Mouse (Mus musculus) embryonic facial prominence, embryonic 13.5 days (tissue): ENCODE data around the gene Nnat. TPM values are rescaled to one million over a fixed set of nuclear protein-coding genes. Genes with fewer than 3 reads are reported as not detected.
"Not testable (repeated sequence)": the region's sequence is repeated elsewhere in the genome, so short reads cannot be mapped to it uniquely, and the experiment has no call there.

Experiments
- ATAC-seq: fragments of 200-750 bp; cut with Nextera tagmentation; 2 replicates; pipeline ENCODE4 v1.8.0; 2017; ENCODE audit warnings: low read depth; ENCODE audit not compliant: insufficient number of reproducible peaks, insufficient read depth, low FRiP score, low TSS enrichment
- H3K27ac ChIP-seq: fragments of 300-500 bp; sonication (generic); 2 replicates; pipeline ENCODE4 v1.5.1; 2015; ENCODE audit warnings: moderate library complexity, mild to moderate bottlenecking, inconsistent platforms
- H3K27me3 ChIP-seq: fragments of 300-500 bp; sonication (generic); 2 replicates; pipeline ENCODE4 v1.6.1; 2015; ENCODE audit warnings: mild to moderate bottlenecking, inconsistent platforms
- H3K36me3 ChIP-seq: fragments of 300-500 bp; sonication (generic); 2 replicates; pipeline ENCODE4 v1.6.1; 2015; ENCODE audit warnings: mild to moderate bottlenecking, inconsistent platforms
- H3K4me1 ChIP-seq: fragments of 300-500 bp; sonication (generic); 2 replicates; pipeline ENCODE4 v1.6.1; 2015; ENCODE audit warnings: inconsistent platforms
- H3K4me2 ChIP-seq: fragments of 300-500 bp; sonication (generic); 2 replicates; pipeline ENCODE4 v1.6.1; 2015; ENCODE audit warnings: moderate library complexity, mild to moderate bottlenecking, inconsistent platforms
- H3K4me3 ChIP-seq: fragments of 300-500 bp; sonication (generic); 2 replicates; pipeline ENCODE4 v1.5.1; 2015; ENCODE audit warnings: mild to moderate bottlenecking, inconsistent platforms
- H3K9ac ChIP-seq: fragments of 300-500 bp; sonication (generic); 2 replicates; pipeline ENCODE4 v1.6.1; 2015; ENCODE audit warnings: mild to moderate bottlenecking, inconsistent platforms
- H3K9me3 ChIP-seq: fragments of 300-500 bp; sonication (generic); 2 replicates; pipeline ENCODE4 v1.6.1; 2016; ENCODE audit warnings: inconsistent platforms
- WGBS: fragments of 180-500 bp; shearing (Covaris S2); methylation state at CpG from one replicate; pipeline ENCODE4 v1.1.7; 2015; ENCODE audit warnings: mixed read lengths; 5-methylcytosine and 5-hydroxymethylcytosine counted together
- polyA plus RNA-seq: library from polyadenylated mRNA; unstranded; fragments of >200 nt; fragmentation: Nextera tagmentation; extraction: Ambion mirVana; gene quantifications from 2 replicates; pipeline ENCODE4 v1.2.1, GENCODE M21; 2015

Nnat gene
- polyA plus RNA-seq, 1 experiment from 2014 or later: 923 TPM

DNA sequence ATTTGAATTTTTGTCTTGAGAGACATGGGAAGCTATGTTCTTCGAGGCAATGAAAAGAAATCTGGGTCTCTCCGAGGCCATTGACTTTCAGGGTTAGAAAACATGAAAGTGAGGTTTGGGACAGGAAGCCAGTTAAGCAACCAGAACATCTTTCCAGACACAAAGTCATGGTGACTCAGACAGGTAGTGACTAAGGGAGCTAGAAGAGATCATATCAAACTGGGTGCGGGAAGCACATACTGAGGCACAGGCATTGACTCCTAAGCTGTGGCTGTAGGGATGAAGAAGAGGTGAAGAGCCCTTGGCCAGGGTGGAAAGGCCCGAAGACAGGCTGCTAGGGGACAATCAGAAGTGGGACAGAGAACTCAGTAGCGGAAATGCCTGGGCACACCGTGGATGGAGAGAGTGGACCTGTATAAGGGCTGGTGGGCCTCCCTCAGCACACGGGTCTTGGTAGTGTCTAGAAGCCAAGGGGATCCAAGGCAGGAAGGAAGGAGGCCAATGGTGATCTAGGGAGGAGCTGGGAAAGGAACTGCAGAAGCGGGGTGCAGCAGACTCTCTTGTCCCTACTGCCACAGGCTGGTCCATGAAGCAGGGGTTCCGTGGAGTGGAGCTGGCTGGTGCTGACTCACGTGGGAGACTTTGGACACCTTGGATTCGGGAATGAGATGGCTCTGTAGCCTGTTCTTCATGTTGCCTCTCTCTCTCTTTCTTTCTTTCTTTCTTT, 7.5 kb downstream of the Nnat start:
- Histone ChIP-seq H3K27ac (peak overlapping the region; percentile 90), H3K9ac (peak overlapping the region; percentile 97)

GRCm38 (mm10) chr2:157568881-157569280, 9.0 kb downstream of the Nnat start:
- WGBS: 34% methylated on average over 2 of the region's 2 CpGs
- no peak for ATAC-seq
- H3K27ac ChIP-seq: no peak overlapping the region
- no peak overlapping the region for H3K9ac ChIP-seq
- peaks cover 3% of the 10 kb centered on the region for H3K36me3 ChIP-seq
- H3K4me2 ChIP-seq: no peak overlapping the region
- H3K27me3 ChIP-seq: no peaks in the 10 kb centered on the region
- H3K9me3 ChIP-seq: no peaks in the 10 kb centered on the region
- H3K4me1 ChIP-seq: peaks cover 21% of the 10 kb centered on the region
- H3K4me3 ChIP-seq: no peak overlapping the region

More for the DNA sequence above, 7.5 kb downstream of the Nnat start:
- WGBS: 83% methylated on average over 11 of the region's 11 CpGs
- H3K27me3 ChIP-seq: no peaks in the 10 kb centered on the region
- H3K4me3 ChIP-seq: peak overlapping the region; percentile 96
- H3K36me3 ChIP-seq: peaks cover 17% of the 10 kb centered on the region
- peak overlapping the region; percentile 86 for H3K4me2 ChIP-seq
- H3K9me3 ChIP-seq: peaks cover 7% of the 10 kb centered on the region; the same call in 1 of the 2 replicates
- ATAC-seq: no peak
- H3K4me1 ChIP-seq: peaks cover 27% of the 10 kb centered on the region

DNA sequence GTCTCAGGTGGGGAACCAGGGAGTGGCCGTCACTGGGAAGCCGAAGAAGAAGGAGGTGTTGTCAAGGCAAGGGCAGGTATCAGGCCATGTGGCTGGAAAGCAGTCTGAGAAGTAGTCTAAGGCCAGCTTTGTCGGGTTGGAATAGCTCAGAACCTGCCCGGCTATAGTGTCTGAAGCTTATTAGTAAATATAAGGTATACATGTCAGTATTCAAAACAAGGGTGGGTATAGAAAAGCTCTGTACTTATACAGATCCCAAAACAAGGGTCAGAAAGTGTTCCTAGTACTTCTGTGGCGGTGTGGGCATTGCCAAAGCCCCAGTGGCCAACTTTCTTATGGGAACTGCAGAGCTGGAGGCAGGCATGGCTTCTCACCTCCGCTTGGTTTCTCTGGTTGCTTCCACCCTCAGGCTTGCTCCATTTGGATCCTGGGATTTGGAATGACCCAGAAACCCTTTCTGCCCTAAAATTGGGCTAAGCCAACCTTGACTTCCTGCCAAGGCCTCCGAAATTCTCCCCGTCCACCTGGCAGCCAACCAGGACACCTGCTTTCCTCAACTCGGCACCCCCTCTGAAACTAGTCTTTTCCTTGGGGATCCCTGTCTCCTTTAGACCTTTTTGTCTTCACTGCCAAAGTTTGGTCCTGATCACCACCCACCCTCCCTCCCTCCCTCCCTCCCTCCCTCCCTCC, 10.1 kb downstream of the Nnat start:
- H3K36me3 ChIP-seq: no peaks in the 10 kb centered on the region
- ATAC-seq: no peak
- H3K27ac ChIP-seq: no peak overlapping the region
- peaks cover 14% of the 10 kb centered on the region for H3K4me1 ChIP-seq
- H3K4me3 ChIP-seq: no peak overlapping the region
- no peaks in the 10 kb centered on the region for H3K27me3 ChIP-seq
- no peak overlapping the region for H3K4me2 ChIP-seq
- no peaks in the 10 kb centered on the region for H3K9me3 ChIP-seq
- no peak overlapping the region for H3K9ac ChIP-seq
- 62% methylated on average over 9 of the region's 9 CpGs for WGBS

GRCm38 (mm10) chr2:157571224-157571832, 11.4 kb downstream of the Nnat start, which contains the start of gene Blcap:
Blcap (minus strand) TSS chr2:157571274.
- no peaks in the 10 kb centered on the region for H3K36me3 ChIP-seq
- no peak within 1 kb of the TSS for H3K27ac ChIP-seq
- ATAC-seq: no peak
- no peak within 1 kb of the TSS for H3K4me2 ChIP-seq
- 6% methylated on average over 6 of the region's 6 CpGs for WGBS
- no peak within 1 kb of the TSS for H3K9ac ChIP-seq
- no peaks in the 10 kb centered on the region for H3K9me3 ChIP-seq
- H3K27me3 ChIP-seq: no peaks in the 10 kb centered on the region
- no peak within 1 kb of the TSS for H3K4me3 ChIP-seq
- peaks cover 9% of the 10 kb centered on the region for H3K4me1 ChIP-seq

DNA sequence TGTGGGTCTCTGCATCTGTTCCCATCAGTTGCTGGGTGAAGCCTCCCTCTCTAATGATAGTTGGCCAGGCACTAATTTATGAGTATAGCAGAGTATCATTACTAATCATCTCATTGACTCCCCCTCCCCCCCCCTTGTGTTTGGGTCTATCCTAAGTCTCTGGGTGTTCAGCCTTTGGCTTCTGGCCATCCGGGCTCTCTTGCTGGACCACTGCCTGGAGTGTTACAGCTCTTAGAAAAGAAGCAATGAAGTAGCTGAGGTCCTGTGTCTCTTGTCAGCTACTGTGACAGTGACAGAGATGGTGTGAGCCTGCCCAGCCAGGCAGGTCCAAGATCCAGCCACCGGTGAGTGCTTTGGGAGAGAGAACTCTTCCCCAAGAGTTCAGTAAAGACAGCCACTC, 12.9 kb downstream of the Nnat start:
- ATAC-seq: no peak
- H3K4me3 ChIP-seq: no peak overlapping the region
- no peaks in the 10 kb centered on the region for H3K36me3 ChIP-seq
- no peak overlapping the region for H3K9ac ChIP-seq
- no peaks in the 10 kb centered on the region for H3K9me3 ChIP-seq
- no peaks in the 10 kb centered on the region for H3K27me3 ChIP-seq
- no peak overlapping the region for H3K4me2 ChIP-seq
- no peak overlapping the region for H3K27ac ChIP-seq
- H3K4me1 ChIP-seq: no peaks in the 10 kb centered on the region
- 61% methylated on average over 2 of the region's 2 CpGs for WGBS

DNA sequence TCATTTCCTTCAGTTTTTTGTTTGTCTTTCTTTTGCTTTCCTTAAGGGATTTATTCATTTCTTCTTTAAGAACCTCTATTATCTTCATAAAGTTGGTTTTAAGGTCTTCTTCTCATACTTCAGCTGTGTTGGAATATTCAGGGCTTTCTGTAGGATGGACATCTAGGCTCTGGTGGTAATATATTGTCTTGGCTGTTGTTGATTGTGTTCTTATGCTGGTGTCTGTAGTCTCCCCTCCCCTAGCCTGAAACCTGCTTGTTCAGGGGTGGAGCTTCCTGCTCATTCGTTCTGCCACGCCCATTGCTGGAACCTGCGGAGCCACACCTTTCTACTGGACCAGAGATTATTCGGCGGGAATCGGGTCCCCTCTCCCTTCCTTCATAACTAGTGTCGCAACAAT, 25.5 kb downstream of the Nnat start:
- not testable (repeated sequence) for H3K27me3 ChIP-seq, ATAC-seq, H3K9ac ChIP-seq, H3K4me3 ChIP-seq, H3K4me2 ChIP-seq, H3K9me3 ChIP-seq, H3K27ac ChIP-seq, H3K36me3 ChIP-seq, H3K4me1 ChIP-seq
- WGBS: 18% methylated on average over 7 of the region's 7 CpGs

DNA sequence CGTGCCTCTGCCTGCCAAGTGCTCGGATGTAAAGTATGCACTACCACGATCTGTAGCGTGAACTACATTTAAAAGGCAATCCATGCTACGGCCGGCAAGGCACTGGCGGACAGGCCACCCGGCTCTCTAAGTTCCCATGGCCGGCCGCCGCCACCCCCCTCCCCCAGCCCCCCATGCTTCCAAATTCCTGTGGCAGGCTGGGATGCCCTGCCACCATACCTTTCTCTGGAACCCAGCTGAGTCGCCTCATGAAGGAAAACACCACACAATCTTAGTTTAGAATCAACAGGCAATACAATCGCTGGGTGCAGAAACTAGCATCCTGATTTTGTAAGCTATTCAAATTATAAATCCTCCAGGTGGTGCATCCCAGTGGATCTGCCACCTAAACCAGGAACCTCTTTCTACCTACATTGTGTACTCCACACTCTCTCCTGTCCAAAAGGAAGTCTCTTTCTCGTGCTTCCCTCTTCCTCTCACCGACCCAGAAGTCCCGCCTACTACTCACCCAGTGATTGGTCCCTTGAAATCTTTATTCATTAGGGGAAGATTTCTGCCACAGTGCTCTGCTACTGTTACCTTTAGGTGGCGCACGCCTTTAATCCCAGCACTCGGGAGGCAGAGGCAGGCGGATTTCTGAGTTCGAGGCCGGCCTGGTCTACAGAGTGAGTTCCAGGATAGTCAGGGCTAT, 37.1 kb downstream of the Nnat start:
- Histone ChIP-seq H3K27ac (no peak overlapping the region), H3K9ac (no peak overlapping the region), H3K4me3 (no peak overlapping the region), H3K4me2 (peak overlapping the region; percentile 11; the same call in 1 of the 2 replicates), H3K9me3 (no peaks in the 10 kb centered on the region), H3K4me1 (peaks cover 3% of the 10 kb centered on the region; the same call in 1 of the 2 replicates), H3K27me3 (no peaks in the 10 kb centered on the region), H3K36me3 (no peaks in the 10 kb centered on the region)
- ATAC-seq: no peak
- 67% methylated on average over 22 of the region's 22 CpGs for WGBS

- H3K4me2 ChIP-seq: no peak overlapping the region
- H3K9ac ChIP-seq: no peak overlapping the region
- no peaks in the 10 kb centered on the region for H3K36me3 ChIP-seq
- 0 out of 2 replicates have a peak, but pooled peaks cover 10% of the 10 kb centered on the region for H3K27me3 ChIP-seq
- no peak overlapping the region for H3K27ac ChIP-seq
- no peaks in the 10 kb centered on the region for H3K9me3 ChIP-seq
- 64% methylated on average over 6 of the region's 6 CpGs for WGBS
- ATAC-seq: no peak
- H3K4me3 ChIP-seq: no peak overlapping the region
- peaks cover 3% of the 10 kb centered on the region; the same call in 1 of the 2 replicates for H3K4me1 ChIP-seq
Measured at GRCm38 (mm10) chr2:157601435-157601839, 41.6 kb downstream of the Nnat start.

- no peaks in the 10 kb centered on the region for H3K36me3 ChIP-seq
- 0 out of 2 replicates have a peak, but pooled peaks cover 10% of the 10 kb centered on the region for H3K27me3 ChIP-seq
- 7% methylated on average over 18 of the region's 18 CpGs for WGBS
- ATAC-seq: no peak
- peaks cover 17% of the 10 kb centered on the region for H3K4me1 ChIP-seq
- H3K9me3 ChIP-seq: no peaks in the 10 kb centered on the region
- no peak overlapping the region for H3K27ac ChIP-seq
- no peak overlapping the region for H3K4me3 ChIP-seq
- H3K4me2 ChIP-seq: no peak overlapping the region
- 0 out of 2 replicates have a peak overlapping the region, but pooled peaks have one; percentile 7 for H3K9ac ChIP-seq
Measured at GRCm38 (mm10) chr2:157605025-157605675, 45.3 kb downstream of the Nnat start.

DNA sequence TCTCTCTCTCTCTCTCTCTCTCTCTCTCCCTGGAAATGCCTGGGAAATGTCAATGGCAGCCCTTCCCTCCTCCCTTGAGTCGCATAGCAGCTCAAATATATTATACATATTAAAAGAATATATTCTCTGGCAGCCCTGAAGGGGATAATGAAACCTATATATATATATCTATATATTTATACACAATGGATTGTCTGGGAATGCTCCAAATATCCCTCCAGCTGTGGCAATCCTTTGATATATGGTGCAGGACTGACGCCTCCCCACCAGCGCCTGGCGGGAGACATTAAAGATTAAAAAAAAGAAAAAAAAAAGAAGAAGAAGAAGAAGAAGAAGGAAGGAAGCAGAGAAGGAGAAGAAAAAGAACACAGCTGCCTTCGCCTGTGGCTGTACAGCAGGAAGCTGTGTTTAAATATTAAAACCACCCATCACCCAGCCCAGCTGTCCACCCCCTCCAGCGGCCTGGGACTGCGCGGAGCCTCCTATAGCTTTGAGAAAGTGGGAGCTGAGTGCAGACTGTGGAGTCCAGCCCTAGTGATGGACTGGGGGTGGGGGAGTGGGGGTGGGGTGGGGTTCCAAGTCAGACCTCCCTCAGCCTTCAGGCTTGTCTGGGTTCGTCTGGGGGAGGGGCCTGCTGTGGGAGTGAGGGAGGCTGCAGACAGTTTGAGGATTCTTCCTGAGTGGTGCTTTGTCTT, 47.8 kb downstream of the Nnat start:
- Histone ChIP-seq H3K9ac (0 out of 2 replicates have a peak overlapping the region, but pooled peaks have one; percentile 6), H3K27me3 (0 out of 2 replicates have a peak, but pooled peaks cover 10% of the 10 kb centered on the region), H3K27ac (0 out of 2 replicates have a peak overlapping the region, but pooled peaks have one; percentile 11), H3K4me3 (no peak overlapping the region), H3K9me3 (no peaks in the 10 kb centered on the region), H3K36me3 (no peaks in the 10 kb centered on the region), H3K4me1 (peaks cover 14% of the 10 kb centered on the region), H3K4me2 (no peak overlapping the region)
- 39% methylated on average over 9 of the region's 9 CpGs for WGBS
- ATAC-seq: no peak
